Mouse (Mus musculus): ENCODE measurements around the gene Gm7029.
A peak's percentile ranks its signal among the peaks of the same experiment; 100 is the strongest.
"Not testable (repeated sequence)": the region's sequence is repeated elsewhere in the genome, so short reads cannot be mapped to it uniquely, and the experiment has no call there.

Gene Gm7029

GRCm38 (mm10) chr17:33873537-33873936, at the start of gene Gm7029:
Gene Gm7029, plus strand, starts transcription at chr17:33873837.
- not testable (repeated sequence) for DNase-seq

- DNase-seq = peak; percentile 99
Measured at GRCm38 (mm10) chr17:33824084-33824996, 49.3 kb upstream of the Gm7029 start, which contains the start of the genes Rps28 and Ndufa7. Gene Rps28, minus strand, starts transcription at chr17:33824562. Gene Ndufa7, plus strand, starts transcription at chr17:33824572.

DNA sequence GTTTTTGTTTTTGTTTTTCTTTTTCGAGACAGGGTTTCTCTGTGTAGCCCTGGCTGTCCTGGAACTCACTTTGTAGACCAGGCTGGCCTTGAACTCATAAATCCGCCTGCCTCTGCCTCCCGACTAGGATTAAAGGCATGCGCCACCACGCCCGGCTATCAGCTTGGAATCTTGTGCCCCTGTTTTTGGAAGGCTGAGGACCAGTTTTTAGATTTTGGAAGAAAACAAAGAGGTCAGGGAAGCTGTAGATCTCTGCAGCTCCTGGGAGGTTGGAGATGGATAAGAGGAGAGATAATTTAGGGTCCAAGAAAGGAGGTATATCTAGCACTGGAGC, 48.7 kb upstream of the Gm7029 start:
- DNase-seq = not testable (repeated sequence)

DNA sequence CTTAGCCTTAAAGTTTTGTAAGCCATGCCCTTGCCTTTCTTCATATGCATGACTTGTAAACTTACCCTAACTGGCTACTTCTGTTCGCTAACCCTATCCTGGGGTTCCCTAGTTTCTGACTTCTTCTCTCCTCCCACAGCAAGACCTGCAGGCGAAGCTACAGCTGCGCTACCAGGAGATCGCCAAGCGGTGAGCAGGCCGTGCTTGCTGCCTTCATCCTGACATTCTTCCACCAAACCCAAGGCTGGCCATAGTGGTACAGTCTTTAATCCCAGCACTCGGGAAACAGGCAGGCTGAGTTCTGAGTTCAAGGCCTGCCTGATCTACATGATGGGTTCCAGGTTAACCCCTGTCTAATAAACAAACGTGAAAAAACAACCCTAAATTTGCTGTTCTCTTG, 48.2 kb upstream of the Gm7029 start:
- no peak for DNase-seq

DNA sequence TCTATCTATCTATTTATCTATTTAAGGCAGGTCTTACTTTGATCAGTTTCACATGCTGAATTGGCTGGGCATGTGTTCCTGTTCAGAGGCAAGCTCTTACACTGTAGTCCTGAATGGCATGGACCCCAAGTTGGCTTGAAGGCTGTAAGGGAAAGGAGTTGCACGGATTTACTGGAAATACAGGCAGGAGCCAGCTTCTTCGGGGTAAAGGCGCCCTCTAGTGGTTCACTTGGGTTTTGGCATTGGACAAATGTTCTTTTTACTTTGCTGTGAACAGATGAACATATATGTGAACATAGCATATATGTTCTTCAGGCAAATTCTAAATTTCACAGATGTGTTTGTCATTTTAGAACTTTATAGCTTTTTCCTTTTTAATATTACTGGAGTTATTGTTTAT, 46.8 kb upstream of the Gm7029 start:
- peak; percentile 77 to 78 for DNase-seq

DNA sequence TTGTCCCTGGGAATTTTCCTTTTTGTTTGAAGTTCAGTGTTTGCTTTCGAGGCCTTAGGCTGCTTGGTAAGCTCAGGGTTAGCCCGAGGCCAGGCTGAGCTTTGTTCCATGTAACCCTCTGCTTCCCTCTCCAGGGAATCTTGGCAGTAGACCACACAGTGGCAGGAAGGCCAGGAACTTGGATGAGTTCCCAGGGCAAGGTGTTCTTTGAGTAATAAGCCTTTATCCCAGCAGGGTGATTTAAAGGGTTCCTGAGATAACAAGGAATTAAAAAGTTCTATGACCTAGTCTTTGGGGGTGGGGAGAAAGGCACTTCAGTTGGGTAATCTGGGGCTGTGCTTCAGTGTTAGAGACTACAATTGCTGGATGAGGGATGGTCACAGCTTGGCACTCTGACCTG, 44.7 kb upstream of the Gm7029 start:
- no peak for DNase-seq

DNA sequence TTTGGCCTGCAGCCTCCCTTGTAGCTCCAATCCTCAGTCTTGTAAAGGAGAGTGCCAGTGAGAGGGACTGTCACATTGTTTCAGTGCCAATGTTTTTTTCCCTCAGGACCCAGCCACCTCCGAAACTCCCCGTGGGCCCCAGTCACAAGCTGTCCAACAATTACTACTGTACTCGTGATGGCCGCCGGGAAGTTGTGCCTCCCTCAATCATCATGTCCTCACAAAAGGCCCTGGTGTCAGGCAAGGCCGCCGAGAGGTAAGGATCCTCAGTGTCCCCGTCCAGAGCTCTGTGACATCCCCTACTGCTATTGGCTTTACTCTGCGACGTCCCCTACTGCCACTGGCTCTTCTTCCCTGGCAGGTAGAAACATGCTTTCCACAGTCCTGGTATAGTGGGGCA, 44.1 kb upstream of the Gm7029 start:
- DNase-seq = no peak

GRCm38 (mm10) chr17:33842966-33843795, 30.5 kb upstream of the Gm7029 start, which contains the start of gene Cd320:
Gene Cd320, plus strand, starts transcription at chr17:33843091.
- DNase-seq = peak; percentile 90 to 92

DNA sequence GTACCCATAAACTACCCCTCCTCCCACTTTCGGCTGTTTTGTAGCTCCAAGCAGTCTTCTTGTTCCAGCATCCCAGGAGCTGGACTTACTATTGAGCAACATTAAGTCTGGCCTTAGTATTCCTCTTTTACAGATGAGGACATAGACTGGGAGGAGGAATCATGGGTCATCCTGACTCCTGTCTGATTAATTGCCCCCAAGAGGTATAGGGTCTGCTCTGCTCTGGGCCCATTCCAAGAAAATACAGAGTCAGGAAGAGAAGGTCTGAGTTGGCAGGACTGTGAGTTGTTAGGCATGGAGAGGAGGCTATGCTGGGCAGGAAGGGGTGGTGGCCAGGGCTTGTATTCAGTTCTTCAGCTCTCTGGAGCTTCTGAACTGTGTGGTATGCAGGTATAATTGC, 29.4 kb upstream of the Gm7029 start:
- DNase-seq = no peak

DNA sequence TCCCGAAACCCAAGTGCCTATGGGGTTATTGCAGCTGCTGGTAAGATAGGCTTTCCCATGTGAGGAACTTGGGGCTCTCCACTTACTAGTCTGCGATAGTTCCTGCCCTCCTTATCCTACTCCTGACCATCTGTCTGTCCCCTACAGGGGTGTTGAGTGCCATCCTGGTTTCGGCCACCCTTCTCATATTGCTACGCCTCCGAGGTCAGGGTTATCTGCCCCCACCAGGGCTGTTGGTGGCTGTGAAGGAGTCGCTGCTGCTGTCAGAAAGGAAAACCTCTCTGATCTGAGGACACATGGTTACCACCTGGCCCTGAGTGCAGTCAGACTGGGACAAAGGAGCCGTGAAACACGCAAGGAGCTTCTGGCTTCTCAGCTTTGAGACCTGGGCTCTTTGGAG, 25.5 kb upstream of the Gm7029 start:
- no peak for DNase-seq

DNA sequence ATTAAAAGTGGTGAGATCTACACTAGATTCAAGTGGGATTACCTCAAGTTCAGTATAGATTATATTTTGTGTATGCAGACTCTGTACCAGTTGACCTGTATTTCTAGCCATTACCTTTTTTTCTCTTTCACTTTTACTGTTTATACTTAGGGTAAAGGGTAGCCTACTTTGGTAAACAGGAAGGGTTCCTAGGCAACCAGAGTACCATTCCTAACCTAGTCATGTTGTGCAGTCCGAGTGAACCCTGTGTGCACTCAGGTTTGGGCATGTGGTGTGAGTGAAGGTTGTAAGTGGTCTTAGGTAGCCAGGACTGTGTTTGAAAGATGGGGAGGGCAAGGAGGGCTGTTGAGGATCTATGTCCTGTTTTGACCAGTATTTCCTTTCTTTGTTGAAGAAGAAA, 22.3 kb upstream of the Gm7029 start:
- no peak for DNase-seq

GRCm38 (mm10) chr17:33857816-33858215, 15.8 kb upstream of the Gm7029 start:
- DNase-seq = no peak

- peak; percentile 76 for DNase-seq
Measured at GRCm38 (mm10) chr17:33865330-33866030, 8.2 kb upstream of the Gm7029 start.

- DNase-seq = peak; percentile 12 to 13
Measured at GRCm38 (mm10) chr17:33874411-33874810, 774 bp downstream of the Gm7029 start.

- peak; percentile 34 to 38 for DNase-seq
Measured at GRCm38 (mm10) chr17:33875797-33876196, 2.2 kb downstream of the Gm7029 start.

GRCm38 (mm10) chr17:33884320-33884719, 10.7 kb downstream of the Gm7029 start:
- DNase-seq = not testable (repeated sequence)

DNA sequence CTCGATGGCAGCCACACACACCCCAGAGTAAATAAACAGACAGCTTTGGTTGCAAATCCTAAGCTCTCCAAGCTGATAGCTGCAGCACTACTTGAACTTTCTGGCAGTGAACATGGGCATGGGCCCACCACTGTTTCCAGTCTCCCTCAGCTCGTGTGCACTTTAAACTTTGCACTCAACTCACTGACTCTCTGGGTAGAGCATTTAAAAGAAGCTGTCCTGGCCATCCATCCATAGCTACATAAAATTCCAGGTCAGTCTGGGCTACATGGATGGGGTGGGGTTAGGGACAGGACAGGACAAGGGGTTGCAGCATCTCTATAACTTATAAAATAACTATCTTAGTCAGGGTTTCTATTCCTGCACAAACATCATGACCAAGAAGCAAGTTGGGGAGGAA, 14.2 kb downstream of the Gm7029 start:
- not testable (repeated sequence) for DNase-seq

DNA sequence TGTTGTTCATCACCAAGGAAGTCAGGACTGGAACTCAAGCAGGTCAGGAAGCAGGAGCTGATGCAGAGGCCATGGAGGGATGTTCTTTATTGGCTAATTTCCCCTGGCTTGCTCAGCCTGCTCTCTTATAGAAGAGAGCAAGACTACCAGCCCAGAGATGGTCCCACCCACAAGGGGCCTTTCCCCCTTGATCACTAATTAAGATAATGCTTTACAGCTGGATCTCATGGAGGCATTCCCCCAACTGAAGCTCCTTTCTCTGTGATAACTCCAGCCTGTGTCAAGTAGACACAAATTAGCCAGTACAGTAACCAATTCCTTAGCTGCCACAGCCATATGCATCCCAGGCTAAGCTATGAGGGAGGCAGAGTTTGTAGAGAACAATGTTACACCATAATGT, 14.6 kb downstream of the Gm7029 start:
- DNase-seq = not testable (repeated sequence)

- DNase-seq = peak in 1 of 2 experiments; percentile 33
Measured at GRCm38 (mm10) chr17:33889941-33890532, 16.4 kb downstream of the Gm7029 start.

- peak; percentile 99 for DNase-seq
Measured at GRCm38 (mm10) chr17:33890533-33891059, 17.0 kb downstream of the Gm7029 start, which contains the start of gene Kifc1. Gene Kifc1, minus strand, starts transcription at chr17:33890661.

DNA sequence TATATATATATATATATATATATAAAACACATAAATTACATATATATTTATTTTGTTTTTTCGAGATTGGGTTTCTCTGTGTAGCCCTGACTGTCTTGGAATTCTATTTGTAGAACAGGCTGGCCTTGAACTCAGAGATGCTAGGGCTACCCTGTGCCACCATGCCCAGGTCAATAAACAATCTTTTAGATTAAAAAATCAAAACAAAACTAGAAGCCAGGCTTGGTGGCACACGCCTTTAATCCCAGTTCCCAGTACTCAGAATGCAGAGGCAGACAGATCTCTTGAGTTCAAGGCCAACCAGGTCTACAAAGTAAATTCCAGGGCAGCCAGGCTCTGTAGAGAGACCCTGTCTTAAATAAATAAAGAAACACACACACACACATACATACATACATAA, 17.7 kb downstream of the Gm7029 start:
- no peak for DNase-seq

GRCm38 (mm10) chr17:33891892-33892291, 18.3 kb downstream of the Gm7029 start:
- peak; percentile 33 to 42 for DNase-seq
